Mouse (Mus musculus) G1E-ER4 (cell line): ENCODE results near the gene Cela2a. TPM values are rescaled to one million over a fixed set of nuclear protein-coding genes. Genes with fewer than 3 reads are reported as not detected.

Experiments
- GATA1 ChIP-seq: IDR thresholded peaks from one replicate; pipeline ENCODE4 v1.8.0; 2012; ENCODE audit warnings: low read length, inconsistent platforms
- polyA plus RNA-seq: library from polyadenylated mRNA; stranded (reverse); fragments of >175 nt; gene quantifications from 2 replicates; pipeline ENCODE4 v1.2.3, GENCODE M21; 2012

Cela2a gene
- polyA plus RNA-seq, 1 experiment, result not detected

DNA sequence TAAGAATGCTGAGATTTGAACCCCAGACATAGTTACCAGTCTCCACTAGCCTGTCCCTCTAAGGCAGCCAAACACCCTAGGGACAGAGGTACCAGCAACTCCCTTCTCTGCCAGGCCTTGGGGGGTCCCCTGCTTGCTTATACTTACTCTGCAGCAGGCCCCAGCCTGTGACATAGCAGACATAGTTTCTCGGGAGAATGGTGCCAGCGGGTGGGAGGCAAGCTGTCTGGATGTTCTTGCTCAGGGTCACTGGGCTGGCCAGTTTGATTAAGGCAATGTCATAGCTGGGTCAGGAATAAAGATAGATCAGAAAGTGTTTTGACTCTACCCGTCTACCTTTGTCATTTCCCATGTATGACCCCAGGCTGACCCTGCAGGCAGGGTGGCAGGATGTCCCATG, 4.8 kb downstream of the Cela2a start:
- no peak for TF ChIP-seq GATA1

DNA sequence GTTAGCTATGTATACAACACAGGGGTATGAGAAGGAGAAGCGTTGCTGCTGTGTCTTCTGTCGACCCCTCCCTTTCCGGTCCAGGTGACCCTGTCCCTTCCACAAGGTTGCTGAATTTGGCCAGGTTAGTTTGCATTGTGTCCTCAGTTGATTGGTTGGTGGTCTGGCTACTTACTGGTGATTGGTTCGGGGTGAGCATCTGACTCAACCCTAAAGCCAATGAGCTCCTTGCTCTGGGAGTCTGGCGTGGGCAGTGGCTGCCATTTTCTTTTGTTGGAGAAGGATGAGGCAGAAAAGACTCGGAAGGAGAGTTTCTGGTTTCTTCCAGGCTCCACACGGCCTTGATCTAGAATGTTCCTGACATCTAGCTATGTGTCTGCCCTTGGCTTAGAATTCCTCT, 6.6 kb downstream of the Cela2a start:
- TF ChIP-seq GATA1, result no peak

DNA sequence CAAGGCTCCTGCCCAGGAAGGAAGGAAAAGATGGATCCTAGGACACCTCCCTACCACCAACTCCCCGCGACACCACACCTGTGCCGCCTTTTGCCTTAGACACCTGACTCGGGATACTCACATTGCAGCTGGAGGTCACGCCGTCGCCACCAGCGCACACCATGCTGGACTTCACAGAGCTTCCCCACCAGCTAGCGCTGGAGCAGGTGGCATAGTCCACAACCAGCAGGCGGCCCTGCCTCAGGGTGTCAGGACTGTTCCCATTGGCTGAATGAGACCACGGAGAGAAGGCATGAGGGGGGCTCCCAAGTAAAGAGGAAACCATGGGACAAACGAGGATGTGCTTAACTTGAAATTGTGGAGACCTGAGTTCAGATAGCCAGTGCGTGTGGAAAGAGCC, 7.1 kb downstream of the Cela2a start:
- no peak for TF ChIP-seq GATA1

GRCm38 (mm10) chr4:141817706-141818105, 8.3 kb downstream of the Cela2a start:
- TF ChIP-seq GATA1, result no peak

GRCm38 (mm10) chr4:141816776-141817655, 8.9 kb downstream of the Cela2a start:
- TF ChIP-seq GATA1, result no peak

- no peak for TF ChIP-seq GATA1
Measured at GRCm38 (mm10) chr4:141816267-141816666, 9.7 kb downstream of the Cela2a start.

GRCm38 (mm10) chr4:141811375-141811774, 14.6 kb downstream of the Cela2a start:
- TF ChIP-seq GATA1, result no peak

GRCm38 (mm10) chr4:141810975-141811374, 15.0 kb downstream of the Cela2a start:
- TF ChIP-seq GATA1, result no peak

DNA sequence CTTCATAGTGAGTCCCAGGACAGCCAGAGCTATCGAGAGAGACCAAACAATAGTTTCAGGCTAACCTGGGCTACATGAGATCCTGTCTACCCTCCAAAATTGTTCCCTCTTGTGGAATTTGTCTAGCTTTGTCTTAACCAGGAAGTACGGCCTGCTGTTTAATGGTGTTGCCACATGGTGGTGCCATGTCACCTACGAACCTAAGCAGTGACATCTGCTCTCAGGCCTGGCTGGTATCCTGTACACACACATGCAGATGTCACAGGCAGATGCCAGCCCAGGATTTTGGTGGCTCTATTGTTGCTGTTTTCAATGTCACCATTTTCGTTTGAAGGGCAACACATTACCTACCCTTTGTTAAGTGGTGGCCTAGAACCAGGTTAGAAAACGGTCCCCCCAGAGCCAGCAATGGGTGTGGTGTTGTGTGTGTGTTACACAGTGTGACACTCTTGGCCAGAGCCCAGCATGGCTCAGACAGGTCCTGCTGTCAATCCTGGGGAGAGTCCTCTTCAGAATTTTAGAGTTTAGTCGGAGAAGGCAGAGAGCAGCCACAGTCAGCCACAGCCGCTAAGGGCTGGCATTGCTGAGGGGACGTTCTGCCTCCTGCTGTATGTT, 16.0 kb downstream of the Cela2a start:
- TF ChIP-seq GATA1, result no peak

- TF ChIP-seq GATA1, result no peak
Measured at GRCm38 (mm10) chr4:141805886-141806285, 20.1 kb downstream of the Cela2a start.

GRCm38 (mm10) chr4:141804105-141804504, 21.9 kb downstream of the Cela2a start:
- TF ChIP-seq GATA1, result no peak

DNA sequence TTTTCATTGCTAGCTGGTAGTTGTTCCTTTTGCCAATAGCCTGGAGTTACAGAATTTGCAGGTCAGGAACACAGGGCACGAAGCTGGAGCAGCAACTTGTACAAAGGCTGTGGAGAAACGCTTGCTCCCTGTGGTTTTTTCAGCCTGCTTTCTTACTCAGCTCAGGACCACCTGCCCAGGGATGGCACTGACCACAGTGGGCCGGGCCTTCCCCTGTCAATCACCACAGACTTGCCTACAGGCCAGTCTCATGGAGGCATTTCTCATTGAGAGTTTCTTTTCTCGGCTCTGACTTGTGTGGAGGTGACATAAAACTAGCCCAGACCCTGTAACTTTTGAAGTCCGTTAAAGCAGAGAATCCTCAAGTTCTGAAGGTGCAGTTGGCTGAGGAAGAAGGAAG, 28.4 kb downstream of the Cela2a start:
- TF ChIP-seq GATA1, result no peak

DNA sequence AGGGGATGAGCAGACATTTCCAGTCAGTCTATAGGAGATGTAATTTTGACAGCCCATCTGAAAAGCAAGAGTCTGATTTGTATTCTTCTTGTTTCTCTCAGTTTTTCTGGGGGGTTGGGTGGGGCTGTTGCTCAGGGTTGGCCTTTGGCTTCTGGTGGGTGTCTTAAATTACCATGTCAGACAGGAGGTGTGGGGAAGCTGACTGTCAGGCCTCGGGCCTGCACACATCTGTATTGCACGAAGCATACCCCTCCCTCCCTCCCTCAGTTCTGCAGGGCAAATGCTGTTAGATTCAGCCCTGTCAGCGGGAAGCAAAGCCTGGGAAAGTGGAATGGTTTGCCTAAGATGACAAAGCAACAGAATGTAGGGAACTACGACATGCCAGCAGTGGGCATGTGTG, 29.0 kb downstream of the Cela2a start:
- no peak for TF ChIP-seq GATA1

GRCm38 (mm10) chr4:141796356-141796755, 29.6 kb downstream of the Cela2a start:
- no peak for TF ChIP-seq GATA1

GRCm38 (mm10) chr4:141794152-141794535, 31.8 kb downstream of the Cela2a start:
- TF ChIP-seq GATA1, result no peak

DNA sequence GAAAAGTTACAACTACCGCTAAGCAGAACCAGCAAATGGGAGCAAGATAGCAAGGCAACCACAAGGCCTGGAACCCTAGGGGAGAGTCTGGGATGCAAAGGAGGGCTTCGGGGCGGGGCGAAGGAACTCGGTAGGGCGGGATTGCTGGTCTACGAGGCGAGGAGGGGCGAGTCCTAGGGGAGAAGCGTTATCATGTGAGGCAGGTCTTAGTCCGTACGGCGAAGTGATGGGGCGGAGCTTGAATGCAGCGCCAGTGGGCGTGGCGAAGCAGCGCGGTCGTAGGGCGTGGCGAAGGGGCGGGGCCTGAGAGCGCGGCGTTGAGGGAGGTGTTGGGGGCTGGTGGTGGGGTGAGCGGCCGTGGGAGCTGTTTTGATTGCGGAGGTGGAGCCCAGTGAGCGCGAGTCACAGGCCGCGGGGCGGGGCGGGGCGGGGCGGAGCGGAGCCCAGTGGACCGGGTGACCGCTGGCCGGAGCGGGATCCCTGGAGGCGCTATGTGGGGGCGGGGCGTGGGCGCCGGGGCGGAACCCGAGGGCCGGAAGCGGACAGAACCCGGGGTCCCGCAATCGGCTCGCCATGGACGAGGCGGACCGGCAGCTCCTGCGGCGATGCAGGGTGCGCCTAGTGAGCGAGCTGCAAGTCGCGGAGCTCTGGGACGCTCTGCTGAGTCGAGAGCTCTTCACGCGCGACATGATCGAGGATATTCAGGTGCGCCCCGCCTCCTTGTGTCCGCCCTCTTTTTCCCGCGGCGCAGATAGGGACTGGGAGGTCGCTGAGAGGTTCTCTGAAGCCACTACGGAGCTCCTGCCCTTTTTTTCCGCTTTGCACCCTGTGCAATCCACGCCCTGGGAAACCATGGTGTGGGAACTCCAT, 32.4 kb downstream of the Cela2a start, which contains the start of gene Casp9:
Casp9 (plus strand) TSS at position 331 of the 870 bp plus-strand sequence.
- TF ChIP-seq GATA1, result no peak
